Mouse (Mus musculus) v-Abl transformed pro-B cells (cell line): ENCODE measurements around the gene Olfr491.

Experiments
- in situ Hi-C, 2 experiments: fragments of 400-800 bp; cut with MboI; formaldehyde crosslinking; loops; one replicate each; pipeline ENCODE4 v1.15.1; 2025; ENCODE audit not compliant: unreplicated experiment in 2 of 2

Gene Olfr491

DNA sequence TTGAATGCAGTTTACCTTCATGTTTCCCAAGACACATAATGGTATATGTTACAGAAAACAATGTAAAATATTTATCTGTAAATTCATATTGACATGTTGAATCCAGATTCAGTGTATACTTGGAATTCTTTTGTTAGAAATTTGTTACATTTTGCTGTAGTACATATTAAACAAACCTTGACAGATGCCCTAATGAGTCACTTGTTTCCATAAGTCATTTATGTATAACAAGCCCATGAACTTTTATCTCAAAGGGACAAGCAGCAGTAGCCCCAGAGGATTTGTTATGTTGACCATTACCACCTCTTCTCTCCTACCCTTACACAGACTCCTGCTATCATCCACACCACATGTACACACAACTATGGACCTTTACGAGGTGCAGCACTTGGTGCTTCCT is at the start of gene Olfr491:
Olfr491 (plus strand) TSS at position 301 of the 400 bp plus-strand sequence.
- in situ Hi-C loops, result no loop called here

DNA sequence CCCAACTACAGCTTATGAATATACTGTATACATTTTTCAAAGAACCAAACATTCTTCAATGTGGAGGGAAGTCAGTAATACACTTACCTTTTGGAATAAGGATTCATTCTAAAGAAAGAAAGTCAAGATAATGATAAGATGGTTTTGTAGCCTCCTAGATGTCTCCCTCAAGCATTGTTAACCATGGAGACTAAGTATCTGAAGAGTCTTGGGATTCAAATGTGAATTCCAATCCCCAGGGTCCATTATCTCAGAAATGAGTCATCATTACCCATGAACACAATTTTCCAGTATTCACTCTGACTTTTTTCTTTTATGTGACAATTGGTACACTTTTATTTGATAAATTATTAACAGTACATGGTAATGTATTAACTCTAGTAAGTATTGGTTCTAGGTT is 24.4 kb upstream of the Olfr491 start, which contains the start of gene Olfr490:
Olfr490 (minus strand) TSS at position 101 of the 400 bp plus-strand sequence.
- in situ Hi-C loops, result no loop called here

DNA sequence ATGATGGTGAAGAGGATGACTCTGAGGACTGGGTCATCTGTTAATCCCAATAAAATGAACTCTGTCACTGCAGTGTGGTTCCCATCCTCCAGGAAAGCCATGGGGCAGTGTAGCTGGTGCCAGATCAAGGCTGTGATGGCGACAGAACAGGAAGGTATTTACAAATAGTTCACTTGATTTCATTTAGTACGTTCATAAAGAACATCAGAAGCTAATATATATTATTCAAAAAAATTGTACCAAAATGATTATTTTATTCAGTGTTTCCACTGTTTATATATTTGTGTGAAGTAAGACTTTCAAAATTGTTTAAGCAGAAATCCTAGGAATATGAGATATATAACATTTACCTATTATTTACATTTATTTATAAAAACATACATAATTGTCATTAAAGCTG is 10.3 kb downstream of the Olfr491 start, which contains the start of gene Olfr492:
Olfr492 (minus strand) TSS at position 101 of the 400 bp plus-strand sequence.
- in situ Hi-C loops, result no loop called here

DNA sequence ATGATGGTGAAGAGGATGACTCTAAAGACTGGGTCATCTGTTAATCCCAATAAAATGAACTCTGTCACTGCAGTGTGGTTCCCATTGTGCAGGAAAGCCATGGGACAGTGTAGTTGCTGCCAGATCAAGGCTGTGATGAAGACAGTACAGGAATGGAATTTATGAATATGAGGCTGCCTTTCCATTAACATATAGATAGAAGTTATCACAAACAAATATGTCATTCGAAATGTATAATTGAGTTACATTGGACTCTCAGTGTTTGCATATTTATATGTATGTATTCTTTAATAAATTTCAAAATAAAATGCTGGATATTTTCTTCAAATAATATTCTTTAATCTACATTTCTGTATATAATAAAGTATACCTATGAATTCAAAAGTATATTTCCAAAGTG is 33.6 kb downstream of the Olfr491 start, which contains the start of gene Olfr493:
Olfr493 (minus strand) TSS at position 101 of the 400 bp plus-strand sequence.
- in situ Hi-C loops, result no loop called here

DNA sequence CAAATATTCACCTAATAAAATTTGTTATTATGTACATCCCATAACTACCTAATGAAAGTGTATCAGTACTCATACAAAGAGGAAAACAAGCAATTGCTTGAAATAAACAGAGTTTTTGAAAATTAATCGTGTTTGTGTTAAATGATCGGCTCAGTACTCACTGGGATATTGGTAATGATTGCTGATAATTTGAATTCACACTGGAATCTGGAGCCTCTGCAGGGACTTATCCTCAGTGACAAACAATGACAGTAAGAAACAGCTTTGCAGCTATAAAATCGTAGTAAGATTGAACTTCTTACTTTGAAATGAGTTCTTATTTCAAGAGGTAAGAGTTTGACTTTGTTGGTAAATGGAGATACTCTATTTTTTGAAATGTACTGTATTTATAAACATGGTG is 51.8 kb downstream of the Olfr491 start, which contains the start of gene Olfr494:
Olfr494 (plus strand) TSS at position 301 of the 400 bp plus-strand sequence.
- in situ Hi-C loops, result no loop called here
